Mouse (Mus musculus) embryonic stem cell, embryonic (primary cell): ENCODE measurements around the gene Aurkb.

ENCODE experiments used
- CTCF ChIA-PET, 4 experiments: fragments of 300-600 bp in 2 of 4; fragments of 350-600 bp in 2 of 4; sonication (Branson Sonifier 250); formaldehyde crosslinking; loops; one replicate each; lab custom pipeline; 2022; ENCODE audit warnings: inconsistent platforms in 2 of 4; lab: Charles Lee
- POLR2A ChIA-PET, 4 experiments: fragments of 300-600 bp in 2 of 4; fragments of 350-600 bp in 2 of 4; sonication (Branson Sonifier 250); formaldehyde crosslinking; loops; one replicate each; lab custom pipeline; 2022; ENCODE audit warnings: antibody characterized with exemption in 4 of 4, inconsistent platforms in 1 of 4; lab: Charles Lee

The Aurkb gene

DNA sequence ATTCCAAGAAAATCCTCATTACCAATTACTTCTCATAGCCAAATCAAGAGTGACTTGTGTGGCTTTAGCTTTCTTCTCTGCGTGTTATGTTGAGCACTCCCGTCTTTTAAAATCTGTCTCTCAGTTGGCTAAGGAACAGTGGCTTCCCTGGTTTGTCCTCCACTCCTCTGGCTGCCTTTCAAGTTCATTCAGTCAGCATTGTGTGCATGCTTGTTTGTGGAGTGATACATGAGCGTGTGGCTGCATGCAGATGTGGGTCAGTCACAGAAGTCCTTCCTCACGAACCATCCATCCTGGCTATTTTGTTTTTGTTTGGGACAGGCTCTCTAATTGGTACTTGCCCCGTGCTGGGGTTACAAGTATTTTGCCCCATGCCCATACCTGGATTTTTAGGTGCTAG, 31.1 kb downstream of the Aurkb start:
- ChIA-PET POLR2A (interaction anchor here in 3 of 4 experiments (1.0 to 13.3 kb wide), 13 partner anchors 10 to 47 kb away, joined by 3 to 547 read pairs (median 94); partner anchors contain the start of genes 9130213A22Rik (in 3 of the 3), Per1 (in 3 of the 3), Borcs6 (in 2 of the 3) and Hes7 (in 2 of the 3)), CTCF (interaction anchor here in 2 of 4 experiments (1.0 to 1.4 kb wide), 2 partner anchors 9 to 16 kb away, joined by 3 to 5 read pairs; no protein-coding TSS in a partner anchor)

DNA sequence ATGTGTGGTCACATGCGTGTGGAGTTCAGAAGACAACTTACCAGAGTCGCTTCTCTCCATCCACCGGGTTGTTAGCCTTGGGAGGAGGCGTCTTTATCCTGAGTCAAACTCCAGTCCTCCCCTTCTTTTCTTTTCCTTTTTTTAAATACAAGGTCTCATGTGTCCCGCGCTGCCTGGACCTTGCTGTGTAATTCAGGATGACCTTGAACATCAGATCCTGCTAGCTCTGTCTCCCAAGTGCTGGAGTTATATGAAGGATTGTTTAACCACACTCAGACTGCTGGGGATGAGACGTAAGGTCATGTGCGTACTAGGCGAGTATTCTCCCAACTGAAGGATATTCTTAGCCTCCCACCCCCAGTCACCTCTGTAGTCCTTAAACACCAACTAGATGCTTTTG, 31.9 kb downstream of the Aurkb start:
- POLR2A ChIA-PET = interaction anchor here in 3 of 4 experiments (0.7 to 13.3 kb wide), 13 partner anchors 10 to 45 kb away, joined by 3 to 547 read pairs (median 8); partner anchors contain the start of genes Per1 (in 3 of the 3), 9130213A22Rik (in 2 of the 3), Borcs6 (in 2 of the 3) and Vamp2 (in 2 of the 3)

DNA sequence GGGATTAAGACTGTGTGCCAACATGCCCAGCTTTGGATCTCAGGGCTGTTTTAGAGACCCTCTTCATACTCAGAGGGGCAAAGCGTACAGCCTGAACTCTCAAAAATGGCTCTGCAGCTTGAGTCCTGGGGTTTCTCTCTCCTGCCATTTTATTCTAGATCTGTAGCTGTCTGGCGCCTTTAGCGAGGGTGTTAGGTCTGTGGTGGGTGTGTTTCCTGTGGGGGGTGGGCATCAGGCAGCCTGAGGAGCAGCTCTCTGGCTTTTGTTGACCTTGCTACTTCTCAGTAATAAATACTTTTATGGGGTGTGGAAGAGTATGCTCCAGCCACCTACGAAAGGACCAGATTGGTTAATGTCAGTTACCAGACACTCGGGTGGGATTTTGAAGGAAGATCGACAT, 32.6 kb downstream of the Aurkb start:
- POLR2A ChIA-PET = interaction anchor here in 3 of 4 experiments (0.7 to 13.3 kb wide), 12 partner anchors 9 to 44 kb away, joined by 3 to 547 read pairs (median 12); partner anchors contain the start of genes Per1 (in 3 of the 3), Borcs6 (in 2 of the 3), Vamp2 (in 2 of the 3) and 9130213A22Rik (in 1 of the 3)
- CTCF ChIA-PET = interaction anchor here in 2 of 4 experiments (0.6 to 0.9 kb wide), 3 partner anchors 11 to 640 kb away, joined by 3 read pairs; no protein-coding TSS in a partner anchor

More for the DNA sequence above, 31.9 kb downstream of the Aurkb start:
- CTCF ChIA-PET = interaction anchor here in 1 of 4 experiments (0.8 to 0.9 kb wide), 2 partner anchors 10 to 49 kb away, joined by 3 to 4 read pairs; partner anchors contain the start of gene Aloxe3

DNA sequence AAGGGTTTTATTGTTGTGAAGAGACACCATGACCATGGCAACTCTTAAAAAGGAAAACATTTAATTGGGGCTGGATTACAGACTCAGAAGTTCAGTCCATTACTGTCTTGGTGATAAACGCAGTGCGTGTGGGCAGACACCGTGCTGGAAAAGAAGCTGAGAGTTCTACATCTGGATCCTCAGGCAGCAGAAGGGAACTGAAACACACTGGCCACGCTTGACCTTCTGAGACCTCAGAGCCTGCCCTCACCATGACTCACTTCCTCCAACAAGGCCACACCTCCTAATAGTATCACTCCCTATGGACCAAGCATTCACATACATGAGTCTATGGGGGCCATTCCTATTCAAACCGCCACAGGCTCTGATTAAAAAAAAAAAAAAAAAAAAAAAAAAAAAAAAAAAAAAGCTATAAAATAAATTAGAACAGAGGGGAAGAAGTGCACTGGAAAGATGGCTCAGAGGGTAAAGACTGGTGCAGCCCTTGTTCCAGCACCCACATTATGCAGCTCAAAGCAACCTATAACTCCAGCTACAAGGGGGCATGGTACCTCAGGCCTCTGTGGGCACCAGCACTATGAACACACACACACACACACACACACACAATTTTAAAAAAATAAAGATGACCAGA, 33.5 kb downstream of the Aurkb start:
- ChIA-PET POLR2A (interaction anchor here in 3 of 4 experiments (0.6 to 13.3 kb wide), 24 partner anchors 7 to 935 kb away, joined by 3 to 547 read pairs (median 5); partner anchors contain the start of genes Borcs6 (in 2 of the 3), Per1 (in 2 of the 3), Vamp2 (in 2 of the 3) and 9130213A22Rik (in 1 of the 3)), CTCF (interaction anchor here in 3 of 4 experiments (0.6 to 1.7 kb wide), 5 partner anchors 12 to 175 kb away, joined by 3 to 6 read pairs (median 3); partner anchors contain the start of gene 9130213A22Rik (in 1 of the 3))

DNA sequence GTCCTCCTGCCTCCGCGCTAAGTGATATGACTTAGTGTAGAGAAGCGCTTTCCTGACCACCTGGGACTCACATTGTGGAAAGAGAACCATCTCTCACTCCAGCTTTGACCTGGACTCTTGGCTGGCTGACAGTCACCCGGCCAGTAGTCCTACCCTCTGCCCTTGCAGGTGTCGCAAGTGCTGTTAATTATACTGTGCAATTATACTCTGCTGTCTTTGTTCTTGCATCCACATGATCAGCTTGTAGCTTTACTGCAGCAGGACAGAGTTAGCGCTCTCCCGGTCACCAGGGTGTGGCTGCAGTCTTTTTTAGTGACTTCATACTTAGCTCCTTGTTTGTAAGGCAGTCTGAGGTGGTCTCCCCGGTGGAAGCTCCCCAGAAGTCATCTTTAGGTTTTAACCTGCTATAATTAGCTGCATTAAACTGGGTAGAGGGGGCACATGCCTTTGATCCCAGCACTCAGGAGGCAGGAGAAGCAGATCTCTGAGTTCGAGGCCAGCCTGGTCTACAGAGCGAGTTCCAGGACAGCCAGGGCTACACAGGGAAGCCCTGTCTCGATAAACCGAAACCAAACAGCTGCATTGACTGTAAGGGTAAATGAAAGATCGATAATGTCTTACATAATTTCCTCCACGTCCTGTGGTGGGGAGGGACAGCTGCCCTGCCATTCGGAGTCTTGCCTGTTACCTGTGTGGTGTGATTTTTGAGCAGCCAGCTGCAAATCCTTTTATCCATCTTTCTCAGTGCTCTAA, 34.8 kb downstream of the Aurkb start:
- ChIA-PET CTCF (interaction anchor here (0.6 to 2.6 kb wide), 12 partner anchors 12 to 871 kb away, joined by 3 to 9 read pairs (median 3); partner anchors contain the start of gene Borcs6 (in 1 of the 4)), POLR2A (interaction anchor here in 3 of 4 experiments (0.5 to 13.3 kb wide), 27 partner anchors 7 to 913 kb away, joined by 3 to 547 read pairs (median 4); partner anchors contain the start of genes Borcs6 (in 2 of the 3), Per1 (in 2 of the 3), Vamp2 (in 2 of the 3) and 9130213A22Rik (in 1 of the 3))

DNA sequence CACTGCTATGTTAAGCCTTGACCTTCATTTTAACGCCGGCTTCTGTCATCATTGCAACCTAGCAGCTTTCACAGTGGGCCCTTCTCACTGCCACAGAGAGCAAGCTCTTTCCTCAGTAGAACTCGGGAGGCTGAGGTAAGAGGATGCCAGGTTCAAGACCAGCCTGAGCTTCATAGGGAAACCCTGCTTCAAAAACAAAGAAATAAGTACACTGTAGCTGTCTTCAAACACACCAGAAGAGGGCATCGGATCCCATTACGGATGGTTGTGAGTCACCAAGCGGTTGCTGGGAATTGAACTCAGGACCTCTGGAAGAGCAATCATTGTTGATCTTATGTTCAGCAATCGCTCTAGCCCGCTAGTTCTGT, 35.4 kb downstream of the Aurkb start:
- CTCF ChIA-PET = interaction anchor here (0.6 to 2.6 kb wide), 10 partner anchors 11 to 91 kb away, joined by 3 to 9 read pairs (median 3); partner anchors contain the start of gene Borcs6 (in 1 of the 4)
- POLR2A ChIA-PET = interaction anchor here in 3 of 4 experiments (0.6 to 13.3 kb wide), 21 partner anchors 8 to 913 kb away, joined by 3 to 547 read pairs (median 5); partner anchors contain the start of genes Borcs6 (in 2 of the 3), Per1 (in 2 of the 3), Vamp2 (in 2 of the 3) and 9130213A22Rik (in 1 of the 3)

DNA sequence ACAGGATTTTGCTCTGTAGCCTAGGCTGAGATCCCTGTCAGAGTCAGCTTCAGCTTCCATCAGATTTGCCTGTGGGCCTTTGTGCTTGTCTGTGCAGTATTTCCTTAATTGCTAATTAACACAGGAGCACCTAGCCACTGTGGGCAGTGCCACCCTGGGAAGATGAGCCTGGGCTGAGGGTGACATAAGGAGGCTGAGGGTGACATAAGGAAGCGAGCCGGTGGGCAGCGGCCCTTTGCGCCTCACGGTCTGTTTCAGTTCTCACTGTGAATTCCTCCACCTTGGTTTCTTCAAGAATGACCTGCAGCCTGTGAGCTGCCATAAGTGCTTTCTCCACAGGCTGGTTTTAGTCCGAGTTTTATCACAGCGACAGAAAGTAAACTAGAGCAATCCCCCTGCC, 36.2 kb downstream of the Aurkb start:
- CTCF ChIA-PET = interaction anchor here in 1 of 4 experiments (2.6 kb wide), 1 partner anchor 14 kb away, joined by 9 read pairs; no protein-coding TSS in a partner anchor
- POLR2A ChIA-PET = interaction anchor here in 3 of 4 experiments (1.4 to 13.3 kb wide), 12 partner anchors 8 to 40 kb away, joined by 3 to 547 read pairs (median 14); partner anchors contain the start of genes Borcs6 (in 2 of the 3), Per1 (in 2 of the 3), Vamp2 (in 2 of the 3) and 9130213A22Rik (in 1 of the 3)

DNA sequence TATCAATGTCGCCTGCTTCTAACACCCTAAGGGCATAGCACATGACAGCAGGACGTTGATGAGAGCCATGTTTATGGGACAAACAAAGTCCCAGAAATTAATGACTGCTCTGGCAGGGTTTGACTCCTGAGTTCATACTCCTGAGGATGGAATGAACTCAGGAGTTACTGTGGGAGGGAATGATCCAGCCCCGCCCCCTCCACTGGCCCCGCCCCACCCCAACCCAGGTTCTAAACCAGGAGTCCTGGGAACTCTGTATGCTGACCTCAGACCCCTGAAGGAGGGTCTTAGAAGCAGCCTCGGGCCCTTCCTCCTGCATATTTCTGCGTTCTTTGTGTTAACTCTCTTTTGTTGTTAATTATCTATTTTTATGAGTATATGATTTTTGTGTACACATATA, 40.2 kb downstream of the Aurkb start:
- ChIA-PET CTCF (no interaction called here), POLR2A (interaction anchor here (0.5 to 19.7 kb wide), 9 partner anchors 9 to 576 kb away, joined by 3 to 547 read pairs (median 15); partner anchors contain the start of genes Tmem107 (in 2 of the 4), 9130213A22Rik (in 1 of the 4), Hes7 (in 1 of the 4) and Per1 (in 1 of the 4))

DNA sequence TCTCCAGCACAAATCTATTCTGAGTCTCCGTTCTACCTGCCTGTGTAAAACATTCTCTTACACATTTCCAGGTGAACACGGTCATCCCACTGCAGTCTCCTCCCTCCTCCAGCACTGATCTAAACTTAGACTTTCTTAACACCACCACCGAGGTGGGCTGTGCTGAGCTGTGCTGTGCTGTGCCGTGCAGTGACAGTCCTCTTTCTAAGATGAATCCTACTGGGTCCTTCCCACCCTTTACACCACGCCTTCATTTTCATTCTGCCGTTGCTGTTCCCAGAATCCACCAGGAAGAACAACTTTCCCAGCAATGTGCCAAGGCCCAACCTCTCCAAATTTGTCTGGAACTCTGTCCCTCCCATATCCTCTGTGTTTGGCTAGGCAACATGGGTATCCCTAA, 40.9 kb downstream of the Aurkb start:
- ChIA-PET CTCF (interaction anchor here in 1 of 4 experiments (1.2 kb wide), 2 partner anchors 13 to 38 kb away, joined by 3 to 4 read pairs; no protein-coding TSS in a partner anchor), POLR2A (interaction anchor here in 3 of 4 experiments (1.1 to 19.7 kb wide), 15 partner anchors 9 to 36 kb away, joined by 4 to 547 read pairs (median 10); partner anchors contain the start of genes Tmem107 (in 3 of the 3), 9130213A22Rik (in 2 of the 3), Borcs6 (in 1 of the 3) and Hes7 (in 1 of the 3))

DNA sequence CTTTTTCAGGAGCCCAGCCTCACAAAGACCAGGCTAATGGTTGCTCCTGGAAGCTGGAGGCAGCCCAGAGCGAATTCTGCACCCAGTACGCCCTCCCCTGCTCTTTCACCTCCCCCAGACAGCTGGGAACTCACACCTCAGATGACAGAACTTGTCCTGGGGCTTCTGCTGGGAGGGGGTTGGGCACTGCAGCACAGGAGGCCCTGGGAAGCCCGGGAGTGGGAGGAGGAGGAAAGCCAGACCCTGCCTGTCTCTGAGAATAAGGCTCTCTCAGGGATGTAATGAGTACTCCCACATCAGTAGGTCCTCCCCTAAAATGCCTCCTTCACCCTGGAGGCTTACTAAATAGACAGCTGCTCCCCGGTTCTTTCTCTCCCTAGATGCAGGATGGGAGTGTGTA, 41.6 kb downstream of the Aurkb start:
- CTCF ChIA-PET = interaction anchor here in 3 of 4 experiments (0.6 to 1.3 kb wide), 8 partner anchors 11 to 509 kb away, joined by 3 to 5 read pairs (median 4); no protein-coding TSS in a partner anchor
- POLR2A ChIA-PET = interaction anchor here (0.6 to 19.7 kb wide), 24 partner anchors 8 to 526 kb away, joined by 3 to 547 read pairs (median 7); partner anchors contain the start of genes Tmem107 (in 3 of the 4), 9130213A22Rik (in 2 of the 4), Borcs6 (in 2 of the 4) and Hes7 (in 1 of the 4)

DNA sequence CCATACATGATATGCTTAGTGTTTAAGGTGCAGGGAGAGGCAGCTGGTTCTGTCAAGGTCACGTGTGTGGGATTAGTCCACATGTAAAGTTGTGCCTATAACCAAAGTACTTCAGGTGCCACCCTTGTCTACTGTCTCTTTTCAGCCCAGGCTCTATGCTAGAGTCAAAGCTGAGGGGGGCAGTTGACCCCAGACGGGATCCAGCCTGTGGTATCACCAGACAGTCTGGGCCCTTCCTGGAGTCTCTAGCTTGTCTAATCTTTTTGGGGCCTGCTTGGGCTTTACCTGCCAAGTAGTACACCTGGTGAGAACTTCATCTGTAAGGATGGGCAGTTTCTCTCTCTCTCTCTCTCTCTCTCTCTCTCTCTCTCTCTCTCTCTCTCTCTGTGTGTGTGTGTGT, 42.1 kb downstream of the Aurkb start:
- ChIA-PET POLR2A (interaction anchor here (0.6 to 19.7 kb wide), 26 partner anchors 9 to 525 kb away, joined by 3 to 547 read pairs (median 6); partner anchors contain the start of genes Tmem107 (in 3 of the 4), 9130213A22Rik (in 2 of the 4), Borcs6 (in 2 of the 4) and Hes7 (in 1 of the 4)), CTCF (interaction anchor here in 3 of 4 experiments (0.6 to 1.3 kb wide), 7 partner anchors 11 to 509 kb away, joined by 3 to 4 read pairs (median 4); no protein-coding TSS in a partner anchor)

DNA sequence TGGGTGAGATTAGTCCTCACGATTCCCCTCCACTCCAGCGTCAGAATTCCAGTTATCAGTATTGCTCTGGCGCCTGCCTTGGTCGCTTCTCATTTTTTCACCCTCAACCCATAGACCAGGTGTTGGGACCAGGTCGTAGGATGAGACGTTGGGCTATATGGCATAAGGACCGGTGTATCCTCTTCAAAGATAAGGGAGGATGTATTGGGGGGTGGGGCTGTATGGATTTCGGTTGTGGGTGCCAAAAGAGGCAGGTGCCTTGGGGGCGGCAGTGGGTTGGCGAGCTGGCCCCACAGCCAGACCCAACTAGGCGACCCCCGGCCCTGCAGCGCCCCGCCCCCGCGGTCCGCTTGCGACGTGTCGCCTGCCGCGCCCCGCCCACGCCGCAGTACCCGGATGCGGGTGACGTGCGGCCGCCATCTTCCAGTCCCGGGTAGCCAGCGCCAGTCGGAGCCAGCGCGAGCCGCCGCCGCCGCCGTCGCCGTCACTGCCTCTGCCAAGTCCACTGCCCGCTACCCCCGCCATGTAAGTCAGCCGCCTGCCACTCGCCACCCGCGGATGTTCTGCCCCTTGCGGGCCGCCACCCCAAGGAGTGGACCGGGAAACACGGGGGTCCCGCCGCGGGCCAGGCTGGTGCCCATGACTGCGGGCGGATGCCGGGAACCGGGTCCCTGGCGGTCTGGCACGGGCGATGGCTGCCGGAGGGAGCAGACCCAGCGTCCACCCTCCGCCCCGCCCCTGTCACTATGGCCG, 42.8 kb downstream of the Aurkb start, which contains the start of gene Vamp2:
Gene Vamp2 (plus strand): TSS at position 388 of the 753 bp plus-strand sequence.
- ChIA-PET CTCF (interaction anchor here in 1 of 4 experiments (1.3 kb wide), 1 partner anchor 12 kb away, joined by 3 read pairs; no protein-coding TSS in a partner anchor), POLR2A (interaction anchor here (0.6 to 19.7 kb wide), 21 partner anchors 9 to 329 kb away, joined by 3 to 547 read pairs (median 7); partner anchors contain the start of genes Tmem107 (in 3 of the 4), 9130213A22Rik (in 2 of the 4), Borcs6 (in 2 of the 4) and Hes7 (in 1 of the 4))

DNA sequence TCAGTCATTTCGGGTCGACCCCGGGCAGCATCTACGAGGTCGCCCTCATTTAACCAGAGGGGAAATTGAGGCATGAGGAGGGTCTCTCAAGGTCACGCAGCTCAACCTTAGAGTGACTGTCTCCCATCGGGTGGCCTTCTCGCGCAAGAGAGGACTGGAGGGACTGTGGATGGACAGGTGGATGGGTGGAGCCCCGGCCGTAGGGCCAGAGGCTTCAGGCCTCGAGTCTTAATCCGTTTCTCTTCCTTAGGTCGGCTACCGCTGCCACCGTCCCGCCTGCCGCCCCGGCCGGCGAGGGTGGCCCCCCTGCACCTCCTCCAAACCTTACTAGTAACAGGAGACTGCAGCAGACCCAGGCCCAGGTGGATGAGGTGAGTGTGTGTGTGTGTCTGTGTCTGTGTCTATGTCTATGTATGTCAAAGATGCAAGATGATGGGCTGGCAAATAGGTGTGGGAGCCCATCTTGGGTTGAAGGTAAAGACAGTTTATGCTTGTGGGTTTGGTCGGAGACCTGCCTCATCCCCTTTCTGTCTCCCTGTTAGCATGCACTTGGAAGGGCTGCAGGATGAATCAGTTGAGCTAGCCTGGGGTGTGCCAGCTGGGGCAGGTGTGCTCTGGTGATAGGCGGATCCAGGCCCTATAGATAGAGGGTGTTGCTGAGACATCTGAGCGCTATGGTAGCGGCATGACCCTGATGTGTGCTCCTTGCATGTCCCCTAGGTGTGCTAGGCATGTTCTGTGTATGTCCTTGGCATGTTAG, 43.6 kb downstream of the Aurkb start:
- POLR2A ChIA-PET = interaction anchor here in 3 of 4 experiments (0.6 to 19.7 kb wide), 13 partner anchors 10 to 146 kb away, joined by 3 to 547 read pairs (median 10); partner anchors contain the start of genes Borcs6 (in 2 of the 3), Tmem107 (in 2 of the 3), 9130213A22Rik (in 1 of the 3) and Hes7 (in 1 of the 3)

DNA sequence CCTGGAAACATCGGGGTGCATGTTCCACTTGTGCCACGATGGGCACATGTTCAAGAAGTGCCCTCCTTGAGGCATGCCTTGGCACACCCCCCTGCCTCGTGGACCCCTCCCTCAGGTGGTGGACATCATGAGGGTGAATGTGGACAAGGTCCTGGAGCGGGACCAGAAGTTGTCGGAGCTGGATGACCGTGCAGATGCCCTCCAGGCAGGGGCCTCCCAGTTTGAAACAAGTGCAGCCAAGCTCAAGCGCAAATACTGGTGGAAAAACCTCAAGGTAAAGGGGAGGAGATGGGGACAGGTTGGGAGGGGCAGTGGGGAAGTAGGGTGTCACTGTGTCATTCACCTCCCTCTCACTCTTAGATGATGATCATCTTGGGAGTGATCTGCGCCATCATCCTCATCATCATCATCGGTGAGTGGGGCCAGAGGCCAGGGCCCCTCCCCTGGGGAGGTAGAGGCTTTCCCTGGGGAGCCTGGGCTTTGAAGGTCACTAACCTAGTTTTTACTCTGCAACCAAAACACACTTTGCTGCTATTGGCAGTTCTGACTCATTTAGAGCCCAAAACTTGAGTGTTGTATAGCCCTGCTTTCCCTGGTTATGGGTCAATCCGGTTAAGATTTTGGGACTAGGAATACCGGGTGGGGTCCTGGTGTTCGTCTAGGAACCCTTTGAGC, 44.3 kb downstream of the Aurkb start:
- ChIA-PET POLR2A (interaction anchor here in 3 of 4 experiments (0.7 to 19.7 kb wide), 6 partner anchors 9 to 145 kb away, joined by 3 to 547 read pairs (median 138); partner anchors contain the start of genes Tmem107 (in 2 of the 3), 9130213A22Rik (in 1 of the 3) and Hes7 (in 1 of the 3)), CTCF (interaction anchor here in 1 of 4 experiments (1.0 kb wide), 1 partner anchor 23 kb away, joined by 3 read pairs; no protein-coding TSS in a partner anchor)

More for the DNA sequence above, 43.6 kb downstream of the Aurkb start:
- CTCF ChIA-PET = interaction anchor here in 1 of 4 experiments (1.0 kb wide), 1 partner anchor 22 kb away, joined by 3 read pairs; no protein-coding TSS in a partner anchor
